Mouse (Mus musculus) liver, embryonic 14.5 days (tissue): ENCODE results near the gene Cadm2. TPM values are rescaled to one million over a fixed set of nuclear protein-coding genes. Genes with fewer than 3 reads are reported as not detected.

Experiments used
- ATAC-seq: fragments of 200-750 bp; cut with Nextera tagmentation; 2 replicates; pipeline ENCODE4 v1.8.0; 2017; ENCODE audit warnings: moderate number of reproducible peaks, mild to moderate bottlenecking, moderate library complexity; ENCODE audit not compliant: insufficient read depth
- DNase-seq, 3 experiments: peaks; one replicate each; pipeline ENCODE4 v3.0.0-alpha.2; 2012 to 2013; ENCODE audit warnings: low read depth in 3 of 3, low spot score in 3 of 3
- H3K27ac ChIP-seq: fragments of 300-500 bp; sonication (generic); 2 replicates; pipeline ENCODE4 v1.5.1; 2014; ENCODE audit warnings: moderate library complexity, mild to moderate bottlenecking, control low read depth, inconsistent platforms
- H3K27me3 ChIP-seq: fragments of 300-500 bp; sonication (generic); 2 replicates; pipeline ENCODE4 v1.6.1; 2014; ENCODE audit warnings: mild to moderate bottlenecking, low read length, moderate library complexity; ENCODE audit not compliant: control insufficient read depth, insufficient read depth
- H3K36me3 ChIP-seq: fragments of 300-500 bp; sonication (generic); replicated peaks from 2 replicates; pipeline ENCODE4 v1.6.1; 2014; ENCODE audit warnings: low read depth; ENCODE audit not compliant: control insufficient read depth, insufficient read depth
- H3K4me1 ChIP-seq, 2 experiments: fragments of 200-500 bp in 1 of 2; fragments of 300-500 bp in 1 of 2; sonication (generic) in 1 of 2; replicated peaks; 2 replicates each; pipeline ENCODE4 v1.6.1; 2012 to 2014; ENCODE audit warnings: antibody characterized with exemption in 1 of 2, inconsistent platforms in 1 of 2, low read length in 1 of 2; ENCODE audit not compliant: control insufficient read depth in 2 of 2, insufficient read depth in 2 of 2
- H3K4me2 ChIP-seq: fragments of 300-500 bp; sonication (generic); 2 replicates; pipeline ENCODE4 v1.6.1; 2014; ENCODE audit warnings: low read depth, mild to moderate bottlenecking, control low read depth, moderate library complexity
- H3K4me3 ChIP-seq, 2 experiments: fragments of 200-500 bp in 1 of 2; fragments of 300-500 bp in 1 of 2; sonication (generic) in 1 of 2; 2 replicates each; pipeline ENCODE4 v1.5.1; 2012 to 2014; ENCODE audit warnings: low read depth in 2 of 2, low read length in 2 of 2, mild to moderate bottlenecking in 2 of 2, control low read depth in 1 of 2, inconsistent platforms in 1 of 2, moderate library complexity in 1 of 2; ENCODE audit not compliant: insufficient read depth in 1 of 2
- H3K9ac ChIP-seq: fragments of 300-500 bp; sonication (generic); replicated peaks from 2 replicates; pipeline ENCODE4 v1.6.1; 2014; ENCODE audit warnings: mild to moderate bottlenecking, control low read depth, moderate library complexity
- H3K9me3 ChIP-seq: fragments of 300-500 bp; sonication (generic); 2 replicates; pipeline ENCODE4 v1.6.1; 2016; ENCODE audit warnings: low read length, mixed read lengths; ENCODE audit not compliant: control insufficient read depth
- CTCF ChIP-seq: IDR thresholded peaks from 2 replicates; pipeline ENCODE4 v1.5.1; 2016; ENCODE audit warnings: antibody characterized with exemption, low read depth, control low read depth
- EP300 ChIP-seq: IDR thresholded peaks from 2 replicates; pipeline ENCODE4 v1.6.1; 2016; ENCODE audit warnings: antibody characterized with exemption, low read depth
- WGBS: fragments of 180-500 bp; shearing (Covaris S2); extraction: QIAGEN DNeasy Blood & Tissue Kit; methylation state at CpG from one replicate; pipeline ENCODE4 v1.1.7; 2014; ENCODE audit not compliant: insufficient replicate concordance; 5-methylcytosine and 5-hydroxymethylcytosine counted together
- polyA plus RNA-seq, 2 experiments: library from polyadenylated mRNA; depleted of rRNA in 1 of 2; stranded (reverse) in 1 of 2; unstranded in 1 of 2; fragments of >200 nt; fragmentation: Nextera tagmentation in 1 of 2; extraction: Ambion mirVana in 1 of 2; gene quantifications; 2 replicates each; pipeline versions ENCODE4 v1.2.1 to v1.2.3; 2012 to 2014

Cadm2 gene
- polyA plus RNA-seq, 2 experiments, result 0.06 TPM; not detected in 1

- 72% methylated on average over 11 of the region's 11 CpGs for WGBS
- no peak overlapping the region for H3K27ac ChIP-seq
These were observed 41.7 kb downstream of the Cadm2 start for GRCm38 (mm10) chr16:67578842-67579517.

GRCm38 (mm10) chr16:67575557-67575956 lies 45.2 kb downstream of the Cadm2 start:
- Histone ChIP-seq H3K36me3 (no peaks in the 10 kb centered on the region), H3K4me3 (no peak overlapping the region), H3K9ac (no peak overlapping the region), H3K9me3 (no peaks in the 10 kb centered on the region), H3K4me1 (no peaks in the 10 kb centered on the region), H3K27me3 (no peaks in the 10 kb centered on the region), H3K4me2 (no peak overlapping the region), H3K27ac (no peak overlapping the region)
- 43% methylated on average over 5 of the region's 5 CpGs for WGBS
- no peak for TF ChIP-seq CTCF
- no peak for TF ChIP-seq EP300
- no peak for ATAC-seq
- DNase-seq, result no peak

More at GRCm38 (mm10) chr16:67578842-67579517, 41.7 kb downstream of the Cadm2 start:
- H3K9ac ChIP-seq, result no peak overlapping the region
- DNase-seq (no peak), ATAC-seq (no peak)
- H3K4me3 ChIP-seq, result no peak overlapping the region
- no peak overlapping the region for H3K4me2 ChIP-seq
- H3K4me1 ChIP-seq, result no peaks in the 10 kb centered on the region
- H3K9me3 ChIP-seq, result no peaks in the 10 kb centered on the region
- TF ChIP-seq EP300 (no peak), CTCF (no peak)
- no peaks in the 10 kb centered on the region for H3K27me3 ChIP-seq
- H3K36me3 ChIP-seq, result no peaks in the 10 kb centered on the region

GRCm38 (mm10) chr16:67526992-67527391 lies 93.7 kb downstream of the Cadm2 start:
- Histone ChIP-seq H3K27ac (no peak overlapping the region), H3K36me3 (no peaks in the 10 kb centered on the region), H3K9me3 (no peaks in the 10 kb centered on the region), H3K4me3 (no peak overlapping the region), H3K4me2 (no peak overlapping the region), H3K4me1 (no peaks in the 10 kb centered on the region), H3K27me3 (no peaks in the 10 kb centered on the region), H3K9ac (no peak overlapping the region)
- WGBS, result 53% methylated on average over 1 of the region's 1 CpGs
- TF ChIP-seq EP300, result no peak
- TF ChIP-seq CTCF, result no peak
- no peak for ATAC-seq
- DNase-seq, result no peak

GRCm38 (mm10) chr16:67524878-67525277 lies 95.8 kb downstream of the Cadm2 start:
- Histone ChIP-seq H3K4me1 (no peaks in the 10 kb centered on the region), H3K4me2 (no peak overlapping the region), H3K9ac (no peak overlapping the region), H3K27ac (no peak overlapping the region), H3K9me3 (no peaks in the 10 kb centered on the region), H3K36me3 (no peaks in the 10 kb centered on the region), H3K4me3 (no peak overlapping the region), H3K27me3 (no peaks in the 10 kb centered on the region)
- TF ChIP-seq CTCF (no peak), EP300 (no peak)
- DNase-seq, result no peak
- ATAC-seq, result no peak
- 54% methylated on average over 1 of the region's 1 CpGs for WGBS

- H3K27me3 ChIP-seq, result no peaks in the 10 kb centered on the region
- H3K9me3 ChIP-seq, result no peaks in the 10 kb centered on the region
- H3K4me3 ChIP-seq, result no peak overlapping the region
- no peaks in the 10 kb centered on the region for H3K4me1 ChIP-seq
- H3K36me3 ChIP-seq, result no peaks in the 10 kb centered on the region
- TF ChIP-seq CTCF (no peak), EP300 (no peak)
- WGBS, result 56% methylated on average over 3 of the region's 3 CpGs
- DNase-seq (no peak), ATAC-seq (no peak)
- H3K9ac ChIP-seq, result no peak overlapping the region
- H3K27ac ChIP-seq, result no peak overlapping the region
- H3K4me2 ChIP-seq, result no peak overlapping the region
These were observed 102.4 kb downstream of the Cadm2 start for GRCm38 (mm10) chr16:67518311-67518710.
